Mouse (Mus musculus): ENCODE results near the gene Grm4. TPM values are rescaled to one million over a fixed set of nuclear protein-coding genes. Genes with fewer than 3 reads are reported as not detected.

Grm4 gene
- polyA plus RNA-seq, 1 experiment from 2014 or later, result 9.1 TPM

GRCm38 (mm10) chr17:27552215-27553201 lies 31.3 kb upstream of the Grm4 start:
- Histone ChIP-seq H3K27me3 (ENCODE audit: control insufficient read depth, insufficient read depth, low read length) (peaks cover 3% of the 10 kb centered on the region), H3K36me3 (ENCODE audit: control insufficient read depth, insufficient read depth, low read length) (no peaks in the 10 kb centered on the region), H3K4me1 (ENCODE audit: control insufficient read depth, insufficient read depth, low read length) (peaks cover 5% of the 10 kb centered on the region), H3K27ac (ENCODE audit: low read depth, low read length) (no peak overlapping the region), H3K9ac (replicated peaks; ENCODE audit: low read depth, low read length) (no peak overlapping the region), H3K4me2 (ENCODE audit: low read depth, low read length) (no peak overlapping the region), H3K9me3 (ENCODE audit: control insufficient read depth, low read length) (no peaks in the 10 kb centered on the region), H3K4me3 (ENCODE audit: low read depth, low read length) (no peak overlapping the region)
- WGBS, result 80% methylated on average over 23 of the region's 23 CpGs
- ATAC-seq (ENCODE audit: low read depth), result no peak

GRCm38 (mm10) chr17:27551393-27551940 lies 30.3 kb upstream of the Grm4 start:
- Histone ChIP-seq H3K36me3 (ENCODE audit: control insufficient read depth, insufficient read depth, low read length) (no peaks in the 10 kb centered on the region), H3K4me1 (ENCODE audit: control insufficient read depth, insufficient read depth, low read length) (peaks cover 4% of the 10 kb centered on the region; the same call in 1 of the 2 replicates)
- WGBS, result 65% methylated on average over 10 of the region's 10 CpGs

GRCm38 (mm10) chr17:27549234-27549633 lies 28.0 kb upstream of the Grm4 start:
- H3K4me1 ChIP-seq (ENCODE audit: control insufficient read depth, insufficient read depth, low read length), result no peaks in the 10 kb centered on the region
- no peak overlapping the region for H3K9ac ChIP-seq (replicated peaks; ENCODE audit: low read depth, low read length)
- 41% methylated on average over 8 of the region's 8 CpGs for WGBS
- H3K4me3 ChIP-seq (ENCODE audit: low read depth, low read length), result no peak overlapping the region
- H3K4me2 ChIP-seq (ENCODE audit: low read depth, low read length), result no peak overlapping the region
- ATAC-seq (ENCODE audit: low read depth), result no peak
- H3K27ac ChIP-seq (ENCODE audit: low read depth, low read length), result no peak overlapping the region
- H3K36me3 ChIP-seq (ENCODE audit: control insufficient read depth, insufficient read depth, low read length), result no peaks in the 10 kb centered on the region
- H3K9me3 ChIP-seq (ENCODE audit: control insufficient read depth, low read length), result no peaks in the 10 kb centered on the region
- no peaks in the 10 kb centered on the region for H3K27me3 ChIP-seq (ENCODE audit: control insufficient read depth, insufficient read depth, low read length)

More at GRCm38 (mm10) chr17:27551393-27551940, 30.3 kb upstream of the Grm4 start:
- Histone ChIP-seq H3K9me3 (ENCODE audit: control insufficient read depth, low read length) (no peaks in the 10 kb centered on the region), H3K9ac (replicated peaks; ENCODE audit: low read depth, low read length) (no peak overlapping the region), H3K4me2 (ENCODE audit: low read depth, low read length) (no peak overlapping the region), H3K4me3 (ENCODE audit: low read depth, low read length) (no peak overlapping the region), H3K27me3 (ENCODE audit: control insufficient read depth, insufficient read depth, low read length) (no peaks in the 10 kb centered on the region; the same call in 1 of the 2 replicates), H3K27ac (ENCODE audit: low read depth, low read length) (no peak overlapping the region)
- ATAC-seq (ENCODE audit: low read depth), result no peak

GRCm38 (mm10) chr17:27547253-27547868 lies 26.2 kb upstream of the Grm4 start:
- H3K27me3 ChIP-seq (ENCODE audit: control insufficient read depth, insufficient read depth, low read length), result no peaks in the 10 kb centered on the region
- 79% methylated on average over 9 of the region's 9 CpGs for WGBS
- no peak for ATAC-seq (ENCODE audit: low read depth)
- no peaks in the 10 kb centered on the region for H3K36me3 ChIP-seq (ENCODE audit: control insufficient read depth, insufficient read depth, low read length)
- H3K4me1 ChIP-seq (ENCODE audit: control insufficient read depth, insufficient read depth, low read length), result no peaks in the 10 kb centered on the region
- no peak overlapping the region for H3K27ac ChIP-seq (ENCODE audit: low read depth, low read length)
- H3K9me3 ChIP-seq (ENCODE audit: control insufficient read depth, low read length), result no peaks in the 10 kb centered on the region
- no peak overlapping the region for H3K4me3 ChIP-seq (ENCODE audit: low read depth, low read length)
- no peak overlapping the region for H3K9ac ChIP-seq (replicated peaks; ENCODE audit: low read depth, low read length)
- no peak overlapping the region for H3K4me2 ChIP-seq (ENCODE audit: low read depth, low read length)

DNA sequence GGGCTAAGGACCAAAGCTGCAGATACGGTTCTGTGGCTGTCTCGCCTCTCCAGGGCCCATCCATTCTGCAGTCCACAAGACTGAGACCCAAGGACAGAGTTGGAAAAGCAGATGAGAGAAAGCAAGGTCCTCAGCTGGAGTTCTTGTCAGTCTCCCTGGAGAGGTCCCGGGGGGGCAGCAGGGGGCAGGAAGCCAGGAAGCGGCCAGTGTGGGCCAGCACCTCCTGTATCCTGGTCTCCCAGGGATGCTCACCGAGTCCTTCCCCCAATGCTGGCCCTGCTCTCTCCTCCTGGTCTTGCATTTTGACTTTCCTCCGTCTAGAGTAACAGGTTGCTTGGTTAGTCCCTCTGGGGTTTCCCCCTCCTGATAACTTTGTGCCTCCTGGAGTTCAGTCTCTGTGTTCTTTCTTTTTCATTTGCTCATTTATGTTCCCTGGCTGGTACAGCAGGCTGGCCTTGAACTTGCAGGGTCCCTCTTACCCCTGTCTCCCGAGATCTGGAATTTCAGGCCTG lies 25.4 kb upstream of the Grm4 start:
- WGBS, result 62% methylated on average over 7 of the region's 7 CpGs
- no peaks in the 10 kb centered on the region for H3K4me1 ChIP-seq (ENCODE audit: control insufficient read depth, insufficient read depth, low read length)

GRCm38 (mm10) chr17:27545991-27546390 lies 24.8 kb upstream of the Grm4 start:
- Histone ChIP-seq H3K27ac (ENCODE audit: low read depth, low read length) (no peak overlapping the region), H3K4me3 (ENCODE audit: low read depth, low read length) (no peak overlapping the region), H3K36me3 (ENCODE audit: control insufficient read depth, insufficient read depth, low read length) (no peaks in the 10 kb centered on the region), H3K4me1 (ENCODE audit: control insufficient read depth, insufficient read depth, low read length) (no peaks in the 10 kb centered on the region), H3K4me2 (ENCODE audit: low read depth, low read length) (no peak overlapping the region), H3K27me3 (ENCODE audit: control insufficient read depth, insufficient read depth, low read length) (no peaks in the 10 kb centered on the region), H3K9me3 (ENCODE audit: control insufficient read depth, low read length) (no peaks in the 10 kb centered on the region), H3K9ac (replicated peaks; ENCODE audit: low read depth, low read length) (no peak overlapping the region)
- WGBS, result 46% methylated on average over 12 of the region's 12 CpGs
- ATAC-seq (ENCODE audit: low read depth), result no peak

More for the DNA sequence above, 25.4 kb upstream of the Grm4 start:
- H3K4me3 ChIP-seq (ENCODE audit: low read depth, low read length), result no peak overlapping the region
- no peak overlapping the region for H3K9ac ChIP-seq (replicated peaks; ENCODE audit: low read depth, low read length)
- no peak overlapping the region for H3K27ac ChIP-seq (ENCODE audit: low read depth, low read length)
- no peak for ATAC-seq (ENCODE audit: low read depth)
- H3K4me2 ChIP-seq (ENCODE audit: low read depth, low read length), result no peak overlapping the region
- H3K27me3 ChIP-seq (ENCODE audit: control insufficient read depth, insufficient read depth, low read length), result no peaks in the 10 kb centered on the region
- H3K36me3 ChIP-seq (ENCODE audit: control insufficient read depth, insufficient read depth, low read length), result no peaks in the 10 kb centered on the region
- H3K9me3 ChIP-seq (ENCODE audit: control insufficient read depth, low read length), result no peaks in the 10 kb centered on the region

GRCm38 (mm10) chr17:27544551-27544950 lies 23.3 kb upstream of the Grm4 start:
- H3K9ac ChIP-seq (replicated peaks; ENCODE audit: low read depth, low read length), result no peak overlapping the region
- H3K4me2 ChIP-seq (ENCODE audit: low read depth, low read length), result no peak overlapping the region

DNA sequence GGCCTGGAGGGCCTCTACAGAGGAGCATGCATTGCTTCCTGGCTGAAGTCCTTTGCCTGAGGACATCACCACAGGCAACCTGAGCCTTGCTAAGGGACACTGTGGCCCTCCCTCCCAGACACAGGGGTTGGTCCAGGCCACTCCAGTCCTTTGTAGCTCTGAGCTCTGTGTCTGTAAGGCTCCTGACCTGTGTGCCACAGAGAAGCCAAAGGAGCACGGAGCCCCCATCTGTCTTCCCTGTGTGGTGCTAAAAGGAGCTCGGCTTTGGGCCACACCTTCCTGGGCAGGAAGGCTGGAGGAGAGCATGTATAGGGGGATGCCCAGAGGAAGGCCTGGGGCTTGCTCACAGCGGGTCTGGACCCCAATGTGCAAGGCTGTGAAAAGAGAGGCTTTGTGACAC lies 20.8 kb upstream of the Grm4 start:
- no peak for ATAC-seq (ENCODE audit: low read depth)
- H3K4me3 ChIP-seq (ENCODE audit: low read depth, low read length), result no peak overlapping the region
- H3K36me3 ChIP-seq (ENCODE audit: control insufficient read depth, insufficient read depth, low read length), result no peaks in the 10 kb centered on the region
- 88% methylated on average over 3 of the region's 3 CpGs for WGBS
- H3K27me3 ChIP-seq (ENCODE audit: control insufficient read depth, insufficient read depth, low read length), result no peaks in the 10 kb centered on the region
- no peaks in the 10 kb centered on the region for H3K9me3 ChIP-seq (ENCODE audit: control insufficient read depth, low read length)
- no peak overlapping the region for H3K9ac ChIP-seq (replicated peaks; ENCODE audit: low read depth, low read length)
- no peak overlapping the region for H3K27ac ChIP-seq (ENCODE audit: low read depth, low read length)
- H3K4me1 ChIP-seq (ENCODE audit: control insufficient read depth, insufficient read depth, low read length), result no peaks in the 10 kb centered on the region
- no peak overlapping the region for H3K4me2 ChIP-seq (ENCODE audit: low read depth, low read length)

More at GRCm38 (mm10) chr17:27544551-27544950, 23.3 kb upstream of the Grm4 start:
- Histone ChIP-seq H3K4me3 (ENCODE audit: low read depth, low read length) (no peak overlapping the region), H3K4me1 (ENCODE audit: control insufficient read depth, insufficient read depth, low read length) (no peaks in the 10 kb centered on the region), H3K27me3 (ENCODE audit: control insufficient read depth, insufficient read depth, low read length) (no peaks in the 10 kb centered on the region), H3K9me3 (ENCODE audit: control insufficient read depth, low read length) (no peaks in the 10 kb centered on the region), H3K27ac (ENCODE audit: low read depth, low read length) (no peak overlapping the region), H3K36me3 (ENCODE audit: control insufficient read depth, insufficient read depth, low read length) (no peaks in the 10 kb centered on the region)
- ATAC-seq (ENCODE audit: low read depth), result no peak
- 86% methylated on average over 11 of the region's 11 CpGs for WGBS
